Mouse (Mus musculus) lung, postnatal 4 days (tissue): Measurements from ENCODE around the gene Hcls1.

ENCODE experiments used
- DNase-seq, 2 experiments: peaks; one replicate each; pipeline ENCODE4 v3.0.0; 2021

Hcls1 gene

GRCm38 (mm10) chr16:36934841-36935620 lies at the start of gene Hcls1:
Hcls1 (plus strand) TSS chr16:36934983.
- DNase-seq, result peak; percentile 58 to 68

DNA sequence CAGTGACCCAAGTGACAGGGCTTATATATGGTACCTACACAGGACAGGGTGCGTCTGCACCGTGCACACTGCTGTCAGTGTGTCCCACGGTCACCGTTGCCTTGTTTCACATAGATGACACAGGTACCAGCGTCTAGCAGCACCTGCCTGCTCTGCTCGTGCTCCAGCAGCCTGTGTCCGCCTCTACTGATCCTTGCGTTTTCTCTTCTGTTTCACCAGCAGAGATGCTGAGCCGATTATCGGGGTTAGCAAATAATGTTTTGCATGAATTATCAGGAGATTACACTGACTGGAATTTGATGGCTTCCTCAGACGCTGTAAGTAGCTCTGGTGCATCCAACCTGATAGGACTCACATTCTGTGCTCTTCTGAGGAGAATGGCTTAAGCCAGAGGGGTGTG lies 48.9 kb upstream of the Hcls1 start:
- no peak for DNase-seq

DNA sequence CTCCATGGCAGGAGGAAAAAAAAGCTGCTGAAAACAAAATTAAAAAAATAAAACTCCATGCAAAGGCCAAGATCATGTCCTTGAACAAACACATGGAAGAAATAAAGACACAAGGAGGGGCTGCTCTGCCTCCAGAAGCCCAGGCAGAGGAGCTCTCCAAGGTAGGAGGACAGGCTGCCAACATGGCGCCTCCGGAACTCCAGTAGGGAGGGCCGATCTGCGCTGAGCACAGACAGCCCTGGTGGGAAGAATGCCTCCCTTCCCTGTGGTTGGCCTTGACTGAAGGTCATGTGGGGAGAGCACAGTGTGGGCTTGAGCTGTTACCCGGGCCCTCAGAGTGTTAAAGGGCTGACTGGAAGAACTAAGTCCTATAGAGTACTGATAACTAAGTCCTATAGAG lies 47.2 kb upstream of the Hcls1 start:
- DNase-seq, result no peak

DNA sequence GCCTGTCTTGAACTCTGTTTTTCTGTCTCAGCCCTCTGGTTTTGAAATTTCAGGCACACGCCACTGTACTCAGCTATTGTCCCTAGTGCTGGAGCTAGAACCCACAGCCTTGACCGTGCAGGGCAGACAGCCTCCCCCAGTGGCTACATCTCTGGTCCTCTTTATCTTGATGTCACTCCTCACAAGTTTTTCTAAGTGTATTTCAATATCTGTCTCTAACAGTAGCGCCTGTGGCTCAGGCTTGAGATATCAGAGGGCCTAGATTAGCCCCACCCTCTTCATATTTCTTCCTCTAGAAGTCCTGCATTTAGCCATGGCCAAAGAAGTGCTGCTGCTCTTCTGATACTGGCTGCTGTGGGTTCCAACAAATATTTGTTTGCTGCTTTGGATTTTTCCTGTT lies 44.2 kb upstream of the Hcls1 start:
- no peak for DNase-seq

- no peak for DNase-seq
These were observed 43.4 kb upstream of the Hcls1 start for GRCm38 (mm10) chr16:36891415-36891814.

DNA sequence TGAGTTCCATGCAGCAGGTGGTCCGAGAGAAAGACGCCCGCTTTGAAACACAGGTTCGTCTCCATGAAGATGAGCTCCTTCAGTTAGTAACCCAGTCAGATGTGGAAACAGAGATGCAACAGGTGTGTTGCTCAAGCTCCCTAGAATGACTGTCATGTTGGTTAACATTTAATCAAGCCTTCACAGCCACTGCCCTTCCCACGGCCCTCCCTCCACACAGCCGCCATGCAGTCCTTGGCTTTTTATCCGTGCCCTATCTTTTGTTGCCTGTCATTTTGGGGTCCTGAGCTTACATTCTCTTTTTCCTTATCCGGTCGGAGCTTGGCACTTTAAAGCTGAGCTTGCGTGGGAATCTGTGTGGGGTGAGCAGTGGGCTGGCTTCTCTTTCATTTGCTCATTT lies 41.5 kb upstream of the Hcls1 start:
- DNase-seq, result no peak

- no peak for DNase-seq
These were observed 38.1 kb upstream of the Hcls1 start for GRCm38 (mm10) chr16:36896712-36897111.

GRCm38 (mm10) chr16:36903156-36903555 lies 31.6 kb upstream of the Hcls1 start:
- no peak for DNase-seq

DNA sequence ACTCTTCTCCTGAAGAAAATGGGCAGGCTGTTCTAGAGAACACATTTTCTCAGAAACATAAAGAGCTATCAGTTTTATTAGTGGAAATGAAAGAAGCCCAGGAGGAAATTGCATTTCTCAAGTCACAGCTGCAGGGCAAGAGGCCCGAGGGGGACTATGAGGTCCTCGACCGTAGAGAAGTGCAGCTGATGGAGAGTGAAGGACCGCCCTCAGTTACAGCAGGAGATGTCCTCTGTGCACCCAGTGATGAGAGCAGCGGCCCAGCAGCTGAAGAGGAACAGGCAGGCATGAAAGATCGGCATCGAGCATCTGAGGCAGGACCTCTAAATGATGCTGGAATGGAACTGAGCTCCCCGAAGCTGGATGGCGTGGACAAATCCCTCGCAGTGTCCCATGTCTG lies 22.9 kb upstream of the Hcls1 start:
- DNase-seq, result no peak

DNA sequence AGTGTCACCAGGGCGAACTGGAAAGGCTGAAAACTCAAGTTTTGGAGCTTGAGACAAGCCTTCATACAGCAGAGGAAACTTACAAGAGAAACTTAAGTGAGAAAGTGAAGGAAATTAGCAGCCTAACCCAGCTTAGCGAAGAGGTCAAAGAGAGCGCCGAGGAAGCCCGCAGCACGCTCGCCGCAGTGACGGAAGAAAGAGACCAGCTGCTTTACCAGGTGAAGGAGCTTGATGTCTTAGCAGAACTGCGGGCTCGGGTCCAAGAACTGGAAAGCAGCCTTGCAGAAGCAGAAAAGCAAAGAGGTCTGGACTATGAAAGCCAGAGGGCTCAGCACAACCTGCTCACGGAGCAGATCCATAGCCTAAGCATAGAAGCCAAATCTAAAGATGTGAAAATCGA lies 22.5 kb upstream of the Hcls1 start:
- DNase-seq, result peak in 1 of 2 experiments; percentile 44

GRCm38 (mm10) chr16:36914195-36914594 lies 20.6 kb upstream of the Hcls1 start:
- DNase-seq, result no peak

DNA sequence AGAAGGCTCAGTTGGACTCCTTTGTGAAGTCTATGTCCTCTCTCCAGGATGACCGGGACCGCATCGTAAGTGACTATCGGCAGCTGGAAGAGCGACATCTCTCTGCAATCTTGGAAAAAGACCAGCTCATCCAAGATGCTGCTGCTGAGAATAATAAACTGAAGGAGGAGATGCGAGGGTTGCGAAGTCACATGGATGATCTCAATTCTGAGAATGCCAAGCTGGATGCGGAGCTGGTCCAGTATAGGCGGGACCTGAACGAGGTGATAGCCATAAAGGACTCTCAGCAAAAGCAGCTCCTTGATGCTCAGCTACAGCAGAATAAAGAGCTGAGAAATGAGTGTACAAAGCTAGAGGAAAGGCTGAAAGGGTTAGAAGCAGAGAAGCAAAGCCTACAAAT lies 16.3 kb upstream of the Hcls1 start:
- no peak for DNase-seq

DNA sequence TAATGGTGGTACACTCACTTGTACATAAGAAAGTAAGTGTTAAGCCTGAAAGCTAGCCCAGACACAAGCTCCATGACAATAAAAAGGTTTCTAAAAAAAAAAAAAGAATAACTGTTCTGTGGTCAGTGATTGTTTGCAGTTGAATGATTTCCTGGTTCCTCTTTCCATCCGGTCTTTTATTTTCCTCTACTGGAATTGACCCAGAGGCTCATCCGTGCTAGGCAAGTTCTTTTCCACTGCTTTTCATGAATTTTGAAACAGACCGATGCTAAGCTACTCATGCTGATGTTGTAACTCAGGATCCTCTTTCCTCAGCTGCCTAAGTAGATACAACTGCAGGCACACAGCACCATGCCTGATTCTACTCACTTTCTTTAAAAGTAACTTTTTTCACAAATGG lies 14.4 kb upstream of the Hcls1 start:
- no peak for DNase-seq

GRCm38 (mm10) chr16:36921067-36921613 lies 13.6 kb upstream of the Hcls1 start:
- no peak for DNase-seq

DNA sequence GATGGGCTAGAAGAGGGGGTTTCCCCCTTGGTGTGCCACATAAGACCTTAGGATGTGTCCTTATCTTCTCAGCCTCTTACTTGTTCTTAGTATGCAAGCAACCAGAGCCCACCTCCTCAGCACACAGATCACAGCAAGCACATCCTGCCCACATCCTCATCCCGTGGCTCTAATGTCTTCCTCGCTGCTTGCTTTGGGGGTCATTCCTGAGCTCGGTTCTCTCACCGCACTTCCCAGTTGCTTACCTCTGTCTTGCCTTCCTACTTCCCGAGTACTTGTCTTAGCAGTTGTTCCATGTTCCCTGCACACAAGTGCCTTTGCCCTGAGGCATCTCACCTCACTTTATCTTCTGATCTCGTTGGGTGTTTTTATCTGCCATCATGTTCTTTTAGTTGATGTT lies 12.8 kb upstream of the Hcls1 start:
- no peak for DNase-seq

- no peak for DNase-seq
These were observed 10.5 kb upstream of the Hcls1 start for GRCm38 (mm10) chr16:36924312-36924711.

DNA sequence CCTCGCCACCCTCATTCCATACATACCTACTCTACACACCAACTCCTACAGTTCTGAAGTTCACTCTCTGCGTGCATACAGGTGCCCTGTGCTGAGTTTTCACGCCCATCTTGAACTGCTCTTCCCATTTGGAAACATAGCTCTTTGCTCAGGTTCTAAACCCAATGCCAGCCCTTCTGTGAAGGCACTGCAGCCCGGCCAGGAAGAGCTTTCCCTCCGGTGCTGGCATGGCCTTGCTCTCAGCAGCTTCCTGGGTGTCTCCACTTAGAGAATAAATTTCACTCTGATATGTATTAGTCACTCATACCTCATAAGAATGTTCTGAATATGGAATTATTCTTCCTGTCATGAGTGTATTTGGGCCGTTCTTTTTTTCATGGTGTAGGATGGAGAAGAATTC lies 9.4 kb upstream of the Hcls1 start:
- DNase-seq, result no peak

DNA sequence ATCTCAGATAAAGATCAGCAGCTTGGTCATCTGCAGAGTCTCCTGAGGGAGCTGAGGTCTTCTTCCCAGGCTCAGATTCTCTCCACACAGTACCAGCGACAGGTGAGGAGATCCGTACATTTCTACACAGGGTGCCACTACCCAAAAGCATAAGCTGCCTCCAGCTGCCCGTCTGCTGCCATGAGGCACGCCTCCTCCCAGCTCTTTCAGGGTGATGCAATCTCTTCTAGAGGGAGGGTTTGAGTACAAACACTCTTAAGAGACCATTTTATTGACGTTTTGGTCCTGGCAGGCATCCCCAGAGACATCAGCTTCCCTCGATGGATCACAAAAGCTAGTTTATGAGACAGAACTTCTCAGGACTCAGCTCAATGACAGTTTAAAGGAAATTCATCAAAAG lies 9.0 kb upstream of the Hcls1 start:
- no peak for DNase-seq

DNA sequence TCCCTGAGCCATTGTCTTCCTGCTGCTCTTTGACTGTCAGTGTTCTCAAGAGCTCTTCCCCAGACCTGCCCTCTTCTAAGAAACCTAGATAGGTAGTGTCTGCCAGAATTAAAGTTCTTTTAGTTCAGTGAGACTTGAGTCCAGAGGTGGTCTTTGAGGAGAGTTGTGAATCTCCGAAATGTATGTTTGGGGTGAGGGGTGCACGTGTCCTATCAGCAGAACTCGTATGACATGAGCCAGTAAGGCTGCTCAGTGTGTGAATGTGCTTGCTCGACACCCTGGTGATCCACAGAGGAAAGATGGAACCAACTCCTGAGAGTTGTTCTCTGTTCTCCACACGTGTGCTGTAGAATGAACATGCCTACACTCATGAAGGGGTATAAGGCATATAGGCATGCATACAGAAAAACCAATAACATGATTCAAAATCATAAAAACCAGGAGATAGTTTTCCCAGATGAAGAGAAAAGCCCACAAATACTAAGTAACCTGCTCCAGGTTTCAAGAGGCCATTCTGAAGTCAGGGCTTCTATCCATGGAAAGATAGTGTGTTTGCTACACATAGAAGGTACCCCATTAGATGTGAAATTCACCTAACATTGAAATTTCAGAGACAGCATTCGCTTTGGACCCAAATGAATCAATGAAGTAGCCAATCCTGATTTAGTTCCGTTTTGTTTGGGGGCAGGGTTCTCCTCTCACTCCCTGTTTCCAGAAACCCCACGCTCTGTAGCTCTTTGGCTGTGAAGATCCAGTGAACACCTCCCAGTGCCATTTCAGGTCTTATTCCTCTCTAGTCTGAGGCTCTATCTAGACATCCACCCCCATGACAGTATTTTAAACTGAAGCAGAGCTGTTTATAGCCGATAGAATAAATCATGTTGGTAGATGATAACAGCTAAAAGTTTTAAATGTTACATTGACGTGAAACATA lies 8.0 kb upstream of the Hcls1 start:
- no peak for DNase-seq

- DNase-seq, result no peak
These were observed 7.2 kb upstream of the Hcls1 start for GRCm38 (mm10) chr16:36927495-36928105.

GRCm38 (mm10) chr16:36928106-36928500 lies 6.7 kb upstream of the Hcls1 start:
- no peak for DNase-seq

DNA sequence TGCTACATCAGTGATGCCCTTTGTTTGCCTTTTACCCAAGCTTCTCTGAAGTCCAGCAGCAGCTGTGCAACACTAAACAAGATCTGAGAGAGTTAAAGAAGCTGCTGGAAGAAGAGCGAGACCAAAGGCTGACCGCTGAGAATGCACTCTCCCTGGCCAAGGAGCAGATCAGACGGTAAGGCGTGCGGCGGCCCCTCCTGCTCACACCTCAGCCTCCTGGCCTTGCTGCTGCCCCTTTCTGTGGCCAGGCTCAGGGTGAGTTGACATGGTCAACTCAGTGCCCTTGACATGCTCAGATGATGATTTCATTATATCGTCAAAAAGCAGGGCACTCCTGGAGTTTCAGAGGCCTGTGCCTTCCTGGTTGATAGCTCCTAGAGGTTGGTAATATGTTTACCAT lies 5.6 kb upstream of the Hcls1 start:
- DNase-seq, result no peak
